Mouse (Mus musculus) embryonic facial prominence, embryonic 10.5 days (tissue): Measurements from ENCODE around the gene Zfp459. TPM values are rescaled to one million over a fixed set of nuclear protein-coding genes. Genes with fewer than 3 reads are reported as not detected.
"Not testable (repeated sequence)": the region's sequence is repeated elsewhere in the genome, so short reads cannot be mapped to it uniquely, and the experiment has no call there.

Experiments
- DNase-seq: peaks from one replicate; pipeline ENCODE4 v3.0.0-alpha.2; 2017; ENCODE audit warnings: low spot score
- H3K27ac ChIP-seq: fragments of 300-500 bp; sonication (generic); replicated peaks from 2 replicates; pipeline ENCODE4 v1.5.1; 2016; ENCODE audit warnings: mild to moderate bottlenecking
- H3K27me3 ChIP-seq: fragments of 300-500 bp; sonication (generic); replicated peaks from 2 replicates; pipeline ENCODE4 v1.6.1; 2016; ENCODE audit warnings: low read depth, mild to moderate bottlenecking; ENCODE audit not compliant: poor library complexity, severe bottlenecking
- H3K36me3 ChIP-seq: fragments of 300-500 bp; sonication (generic); replicated peaks from 2 replicates; pipeline ENCODE4 v1.6.1; 2016; ENCODE audit warnings: mild to moderate bottlenecking, moderate library complexity
- H3K4me1 ChIP-seq: fragments of 300-500 bp; sonication (generic); 2 replicates; pipeline ENCODE4 v1.6.1; 2016
- H3K4me3 ChIP-seq: fragments of 300-500 bp; sonication (generic); 2 replicates; pipeline ENCODE4 v1.5.1; 2016; ENCODE audit warnings: mild to moderate bottlenecking, moderate library complexity
- H3K9me3 ChIP-seq: fragments of 300-500 bp; sonication (generic); 2 replicates; pipeline ENCODE4 v1.6.1; 2016; ENCODE audit warnings: mild to moderate bottlenecking
- WGBS: fragments of 180-500 bp; shearing (Covaris S2); methylation state at CpG from one replicate; pipeline ENCODE4 v1.1.7; 2016; 5-methylcytosine and 5-hydroxymethylcytosine counted together
- polyA plus RNA-seq: library from polyadenylated mRNA; unstranded; fragments of >200 nt; fragmentation: Nextera tagmentation; extraction: Ambion mirVana; gene quantifications from 2 replicates; pipeline ENCODE4 v1.2.1, GENCODE M21; 2016

Gene Zfp459
- polyA plus RNA-seq = 1.5 and 1.6 TPM in 2 replicates

GRCm38 (mm10) chr13:67421207-67421857, at the start of gene Zfp459:
Zfp459 (minus strand) TSS chr13:67421418.
- H3K36me3 ChIP-seq = no peaks in the 10 kb centered on the region
- peak; percentile 75 for DNase-seq
- H3K4me1 ChIP-seq = peaks cover 12% of the 10 kb centered on the region
- 3% methylated on average over 22 of the region's 22 CpGs for WGBS
- H3K27ac ChIP-seq = peak within 1 kb of the TSS; percentile 76
- H3K4me3 ChIP-seq = peak within 1 kb of the TSS; percentile 72
- no peaks in the 10 kb centered on the region for H3K27me3 ChIP-seq
- no peaks in the 10 kb centered on the region for H3K9me3 ChIP-seq

GRCm38 (mm10) chr13:67469274-67469673, 48.1 kb upstream of the Zfp459 start:
- Histone ChIP-seq H3K27me3 (no peaks in the 10 kb centered on the region), H3K4me3 (no peak overlapping the region)
- 83% methylated on average over 3 of the region's 3 CpGs for WGBS

GRCm38 (mm10) chr13:67463506-67464185, 42.4 kb upstream of the Zfp459 start:
- DNase-seq, H3K27ac ChIP-seq, H3K36me3 ChIP-seq, H3K9me3 ChIP-seq, H3K27me3 ChIP-seq, H3K4me3 ChIP-seq, H3K4me1 ChIP-seq: not testable (repeated sequence)
- 88% methylated on average over 3 of the region's 5 CpGs for WGBS

More at GRCm38 (mm10) chr13:67469274-67469673, 48.1 kb upstream of the Zfp459 start:
- Histone ChIP-seq H3K9me3 (peaks cover 2% of the 10 kb centered on the region; the same call in 1 of the 2 replicates), H3K27ac (no peak overlapping the region), H3K4me1 (no peaks in the 10 kb centered on the region), H3K36me3 (peaks cover 26% of the 10 kb centered on the region)
- no peak for DNase-seq

GRCm38 (mm10) chr13:67452021-67452309, 30.7 kb upstream of the Zfp459 start:
- DNase-seq = no peak
- 12% methylated on average over 3 of the region's 3 CpGs for WGBS
- H3K9me3 ChIP-seq = no peaks in the 10 kb centered on the region

GRCm38 (mm10) chr13:67451172-67452020, 30.2 kb upstream of the Zfp459 start, which contains the start of gene Zfp874a:
Zfp874a (minus strand) TSS chr13:67451624.
- Histone ChIP-seq H3K4me3 (peak within 1 kb of the TSS; percentile 68), H3K9me3 (peaks cover 2% of the 10 kb centered on the region; the same call in 1 of the 2 replicates), H3K36me3 (peaks cover 17% of the 10 kb centered on the region), H3K27me3 (no peaks in the 10 kb centered on the region), H3K27ac (peak within 1 kb of the TSS; percentile 72), H3K4me1 (peaks cover 7% of the 10 kb centered on the region; the same call in 1 of the 2 replicates)
- WGBS = 2% methylated on average over 20 of the region's 20 CpGs
- DNase-seq = peak; percentile 76

More at GRCm38 (mm10) chr13:67452021-67452309, 30.7 kb upstream of the Zfp459 start:
- H3K27me3 ChIP-seq = no peaks in the 10 kb centered on the region
- H3K4me3 ChIP-seq = peak overlapping the region; percentile 68
- H3K36me3 ChIP-seq = peaks cover 11% of the 10 kb centered on the region
- H3K27ac ChIP-seq = peak overlapping the region; percentile 72
- H3K4me1 ChIP-seq = peaks cover 7% of the 10 kb centered on the region; the same call in 1 of the 2 replicates

GRCm38 (mm10) chr13:67437095-67437494, 15.9 kb upstream of the Zfp459 start:
- not testable (repeated sequence) for DNase-seq, H3K27ac ChIP-seq, H3K4me3 ChIP-seq, H3K4me1 ChIP-seq, H3K27me3 ChIP-seq, H3K9me3 ChIP-seq
- peaks cover 11% of the 10 kb centered on the region for H3K36me3 ChIP-seq
- 93% methylated on average over 1 of the region's 3 CpGs for WGBS

- WGBS = 85% methylated on average over 3 of the region's 3 CpGs
- H3K9me3 ChIP-seq = no peaks in the 10 kb centered on the region
- H3K4me3 ChIP-seq = no peak overlapping the region
- no peak for DNase-seq
- H3K27me3 ChIP-seq = no peaks in the 10 kb centered on the region
- H3K27ac ChIP-seq = no peak overlapping the region
- H3K36me3 ChIP-seq = no peaks in the 10 kb centered on the region
- H3K4me1 ChIP-seq = no peaks in the 10 kb centered on the region
These were observed 6.9 kb upstream of the Zfp459 start for GRCm38 (mm10) chr13:67428116-67428515.

- not testable (repeated sequence) for H3K27ac ChIP-seq, H3K36me3 ChIP-seq, H3K27me3 ChIP-seq, DNase-seq, H3K9me3 ChIP-seq, H3K4me3 ChIP-seq
- peaks cover 11% of the 10 kb centered on the region for H3K4me1 ChIP-seq
These were observed 4.5 kb upstream of the Zfp459 start for GRCm38 (mm10) chr13:67425699-67426098.

- WGBS = 80% methylated on average over 2 of the region's 2 CpGs
- H3K4me1 ChIP-seq = peaks cover 12% of the 10 kb centered on the region
- H3K9me3 ChIP-seq, H3K36me3 ChIP-seq, H3K4me3 ChIP-seq, H3K27ac ChIP-seq, DNase-seq, H3K27me3 ChIP-seq: not testable (repeated sequence)
These were observed 1.3 kb upstream of the Zfp459 start for GRCm38 (mm10) chr13:67422532-67422931.

GRCm38 (mm10) chr13:67420558-67421206, 536 bp downstream of the Zfp459 start:
- peak overlapping the region; percentile 72 for H3K4me3 ChIP-seq
- 32% methylated on average over 11 of the region's 11 CpGs for WGBS
- peaks cover 12% of the 10 kb centered on the region for H3K4me1 ChIP-seq
- H3K9me3 ChIP-seq = no peaks in the 10 kb centered on the region
- H3K36me3 ChIP-seq = no peaks in the 10 kb centered on the region
- no peak for DNase-seq
- H3K27me3 ChIP-seq = no peaks in the 10 kb centered on the region
- peak overlapping the region; percentile 76 for H3K27ac ChIP-seq

- Histone ChIP-seq H3K4me3 (no peak overlapping the region), H3K27me3 (no peaks in the 10 kb centered on the region), H3K9me3 (no peaks in the 10 kb centered on the region), H3K27ac (no peak overlapping the region), H3K4me1 (peaks cover 8% of the 10 kb centered on the region), H3K36me3 (no peaks in the 10 kb centered on the region)
- WGBS = 90% methylated on average over 3 of the region's 3 CpGs
- no peak for DNase-seq
These were observed 4.4 kb downstream of the Zfp459 start for GRCm38 (mm10) chr13:67416811-67417210.

GRCm38 (mm10) chr13:67415759-67416158, 5.5 kb downstream of the Zfp459 start:
- 89% methylated on average over 6 of the region's 6 CpGs for whole genome bisulfite sequencing
- peaks cover 2% of the 10 kb centered on the region for H3K4me1 ChIP-seq
- H3K36me3 ChIP-seq = no peaks in the 10 kb centered on the region
- no peaks in the 10 kb centered on the region for H3K27me3 ChIP-seq
- no peak overlapping the region for H3K4me3 ChIP-seq
- no peaks in the 10 kb centered on the region for H3K9me3 ChIP-seq
- no peak for DNase-seq
- no peak overlapping the region for H3K27ac ChIP-seq
